ENCODE assay signal across 12 mouse cellular contexts in the genomic region with DNA sequence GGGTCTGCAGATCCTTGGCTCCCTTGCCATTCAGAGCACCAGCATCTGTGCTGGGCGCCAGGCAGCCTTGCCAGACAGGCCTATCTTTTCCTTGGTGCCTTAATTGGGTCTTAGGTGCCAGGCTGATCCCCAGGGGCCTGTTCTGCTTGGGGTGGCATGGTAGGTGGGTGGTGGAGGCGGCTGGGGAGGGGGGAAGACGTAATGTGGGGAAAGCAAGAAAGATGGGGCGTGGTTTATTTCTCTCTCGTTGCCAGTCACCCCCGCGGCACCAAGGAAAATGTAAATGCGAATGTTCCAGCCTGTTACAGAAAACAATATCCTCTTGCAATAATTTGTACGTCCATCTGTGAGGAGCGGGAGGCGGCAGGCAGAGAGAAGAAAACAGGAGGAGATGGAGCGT. TPM values are rescaled to one million over a fixed set of nuclear protein-coding genes. Genes with fewer than 3 reads are reported as not detected.
DNase-seq lines count a peak whose midpoint lies in the region; ATAC-seq and TF ChIP-seq lines count a peak whose summit lies in the region.
"Had no signal": no experiment of that assay in that cellular context is flagged by ENCODE, and none has a peak within 500 bp of the region (broad histone marks: within the 10 kb centered on the region; RNA-seq: fewer than 3 reads in every experiment).

No protein-coding gene starts in this region.

- H3K27ac ChIP-seq in cerebellum, adult 2 months (ENCODE audit: insufficient read depth, low read length), result peak overlapping the region; percentile 50; the same call in 1 of the 2 replicates
- peak overlapping the region; percentile 20; the same call in 1 of the 2 replicates for H3K27ac ChIP-seq in neural tube, embryonic 12.5 days
- peak overlapping the region; percentile 81 for H3K27ac ChIP-seq in midbrain, embryonic 15.5 days
- H3K27ac ChIP-seq in heart, embryonic 12.5 days (ENCODE audit: poor library complexity, severe bottlenecking), result no peak overlapping the region
- H3K27ac ChIP-seq: liver, embryonic 12.5 days had no signal

- peak overlapping the region; percentile 29 for H3K4me3 ChIP-seq in cerebellum, adult 2 months (replicated peaks; ENCODE audit: insufficient read depth, low read depth, low read length)
- H3K4me3 ChIP-seq in neural tube, embryonic 12.5 days, result 0 out of 2 replicates have a peak overlapping the region, but pooled peaks have one; percentile 1
- H3K4me3 ChIP-seq in midbrain, embryonic 15.5 days, result peak overlapping the region; percentile 71
- H3K4me3 ChIP-seq in heart, embryonic 12.5 days, result no peak overlapping the region
- H3K4me3 ChIP-seq: liver, embryonic 12.5 days had no signal

- 65% methylated on average over 12 of the region's 12 CpGs for WGBS in cerebellum, adult 2 months
- WGBS in neural tube, embryonic 12.5 days, result 62% methylated on average over 12 of the region's 12 CpGs
- 24% methylated on average over 12 of the region's 12 CpGs for WGBS in midbrain, embryonic 15.5 days
- 76% methylated on average over 12 of the region's 12 CpGs for WGBS in heart, embryonic 12.5 days

- H3K4me2 ChIP-seq in neural tube, embryonic 12.5 days (replicated peaks), result peak overlapping the region; percentile 66
- peak overlapping the region; percentile 86 for H3K4me2 ChIP-seq in midbrain, embryonic 15.5 days
- H3K4me2 ChIP-seq in heart, embryonic 12.5 days, result no peak overlapping the region
- H3K4me2 ChIP-seq: liver, embryonic 12.5 days had no signal

- H3K9ac ChIP-seq in neural tube, embryonic 12.5 days, result no peak overlapping the region
- H3K9ac ChIP-seq in midbrain, embryonic 15.5 days, result peak overlapping the region; percentile 25; the same call in 1 of the 2 replicates
- H3K9ac ChIP-seq in heart, embryonic 12.5 days, result no peak overlapping the region
- H3K9ac ChIP-seq: liver, embryonic 12.5 days had no signal

- TF ChIP-seq POLR2A in cerebellum, adult 2 months (IDR thresholded peaks at IDR 0.05; ENCODE audit: borderline replicate concordance, insufficient read depth, low read length), result no peak

- H3K9me3 ChIP-seq in neural tube, embryonic 12.5 days, result no peaks in the 10 kb centered on the region
- H3K9me3 ChIP-seq in midbrain, embryonic 15.5 days, result no peaks in the 10 kb centered on the region
- H3K9me3 ChIP-seq in heart, embryonic 12.5 days (replicated peaks), result no peaks in the 10 kb centered on the region
- H3K9me3 ChIP-seq: liver, embryonic 12.5 days had no signal

- TF ChIP-seq CTCF in cerebellum, adult 2 months (IDR thresholded peaks at IDR 0.05; ENCODE audit: borderline replicate concordance, insufficient read depth, low read depth, low read length), result no peak

- no peak for ATAC-seq in neural tube, embryonic 12.5 days (ENCODE audit: low FRiP score, low read depth)
- peak; percentile 7; the same call in 1 of the 2 replicates for ATAC-seq in midbrain, embryonic 15.5 days (replicated peaks)
- ATAC-seq in heart, embryonic 12.5 days (ENCODE audit: insufficient number of reproducible peaks, low FRiP score), result no peak
- ATAC-seq: liver, embryonic 12.5 days had no signal

- peaks cover 17% of the 10 kb centered on the region for H3K4me1 ChIP-seq in cerebellum, adult 2 months (ENCODE audit: control insufficient read depth, insufficient read depth, low read length)
- H3K4me1 ChIP-seq in neural tube, embryonic 12.5 days, result peaks cover 35% of the 10 kb centered on the region
- peaks cover 64% of the 10 kb centered on the region for H3K4me1 ChIP-seq in midbrain, embryonic 15.5 days
- H3K4me1 ChIP-seq in heart, embryonic 12.5 days (replicated peaks), result peaks cover 16% of the 10 kb centered on the region

- DNase-seq in cerebellum, adult 2 months, result no peak
- DNase-seq in cerebellum, adult 18-20 months, result no peak
- no peak for DNase-seq in neural tube, embryonic 10.5 days (ENCODE audit: extremely low spot score, low spot score)
- peak; percentile 76 for DNase-seq in telencephalon, adult 2 months (ENCODE audit: low read depth, low spot score)
- no peak for DNase-seq in MN1 (ENCODE audit: low spot score)
- DNase-seq: adrenal gland, adult 8-10 months; kidney, postnatal 25 days; lung, postnatal 4 days had no signal

- no peaks in the 10 kb centered on the region for H3K36me3 ChIP-seq in neural tube, embryonic 12.5 days
- H3K36me3 ChIP-seq in midbrain, embryonic 15.5 days (replicated peaks), result no peaks in the 10 kb centered on the region
- no peaks in the 10 kb centered on the region for H3K36me3 ChIP-seq in heart, embryonic 12.5 days
- H3K36me3 ChIP-seq: liver, embryonic 12.5 days had no signal

- no peaks in the 10 kb centered on the region for H3K27me3 ChIP-seq in cerebellum, adult 2 months (ENCODE audit: control insufficient read depth, insufficient read depth, low read length)
- H3K27me3 ChIP-seq in neural tube, embryonic 12.5 days (replicated peaks), result peaks cover 42% of the 10 kb centered on the region
- 0 out of 2 replicates have a peak, but pooled peaks cover 7% of the 10 kb centered on the region for H3K27me3 ChIP-seq in midbrain, embryonic 15.5 days (replicated peaks)
- peaks cover 81% of the 10 kb centered on the region for H3K27me3 ChIP-seq in heart, embryonic 12.5 days (replicated peaks)

RNA-seq across cellular contexts. Expression of a gene that starts 6.2 kb away (rescaled TPM):
- polyA plus RNA-seq in cerebellum, adult 2 months (2012; rRNA removed), result 23.4 and 27.0 TPM in 2 replicates
- 6.4 and 6.5 TPM in 2 replicates for polyA plus RNA-seq in neural tube, embryonic 12.5 days (2016; fragmentation: Nextera tagmentation; extraction: Ambion mirVana)
- 18.4 and 19.6 TPM in 2 replicates for polyA plus RNA-seq in midbrain, embryonic 15.5 days (2015; fragmentation: Nextera tagmentation; extraction: Ambion mirVana)
- polyA plus RNA-seq in heart, embryonic 12.5 days (2016; fragmentation: Nextera tagmentation; extraction: Ambion mirVana), result 0.05 and 0.09 TPM in 2 replicates
- polyA plus RNA-seq: liver, embryonic 12.5 days had no signal

RNA-seq across cellular contexts. Expression of a gene that starts 33.2 kb away (rescaled TPM):
- 2.1 and 3.1 TPM in 2 replicates for polyA plus RNA-seq in cerebellum, adult 2 months (2012; rRNA removed)
- polyA plus RNA-seq in neural tube, embryonic 12.5 days (2016; fragmentation: Nextera tagmentation; extraction: Ambion mirVana), result 1.8 and 2.2 TPM in 2 replicates
- 10.4 and 11.4 TPM in 2 replicates for polyA plus RNA-seq in midbrain, embryonic 15.5 days (2015; fragmentation: Nextera tagmentation; extraction: Ambion mirVana)
- 1.4 and 2.2 TPM in 2 replicates for polyA plus RNA-seq in heart, embryonic 12.5 days (2016; fragmentation: Nextera tagmentation; extraction: Ambion mirVana)
